ENCODE assay signal across 11 mouse cellular contexts in the genomic region with DNA sequence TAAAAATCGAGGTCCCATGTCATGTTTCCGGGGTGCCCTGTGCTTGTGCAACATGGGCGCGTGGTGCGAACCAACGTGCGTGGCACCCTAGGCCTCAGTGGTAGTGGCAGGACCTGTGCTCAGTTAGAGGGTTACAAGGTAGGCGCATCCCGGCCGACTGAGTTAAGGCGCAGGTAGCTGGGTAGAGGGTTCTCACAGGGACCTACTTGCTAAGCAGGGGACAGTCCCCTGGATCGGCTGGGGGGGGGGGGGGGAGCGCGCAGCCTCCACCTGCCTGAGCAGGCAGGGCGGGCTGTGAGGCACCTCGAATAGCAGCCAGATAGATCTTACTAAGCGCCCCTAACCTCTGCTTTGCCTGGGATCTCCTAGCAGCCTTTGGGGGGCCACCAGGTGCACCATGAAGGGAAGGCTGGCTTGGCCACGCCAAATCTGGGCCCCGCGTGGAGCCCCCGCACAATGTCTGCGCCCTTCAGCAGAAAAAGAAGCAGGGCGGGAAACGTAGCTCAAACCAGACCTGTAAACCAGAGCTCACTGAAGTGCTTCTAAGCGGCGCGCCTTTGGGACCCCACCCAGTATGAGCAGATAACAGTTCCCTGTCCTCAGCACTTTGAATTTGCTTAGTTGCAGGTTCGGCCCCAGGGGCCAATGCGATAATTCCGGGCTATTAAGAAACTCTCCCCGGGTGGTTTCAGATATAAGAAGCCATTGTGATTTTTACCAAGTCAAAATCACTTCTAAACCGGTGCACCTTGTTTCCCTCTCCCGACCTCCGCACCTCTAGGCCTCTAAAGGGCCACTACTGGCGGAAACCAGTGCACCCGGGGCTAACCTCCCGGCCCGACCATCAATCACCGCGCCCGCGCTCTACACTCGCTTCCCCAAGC. TPM values are rescaled to one million over a fixed set of nuclear protein-coding genes. Genes with fewer than 3 reads are reported as not detected.
DNase-seq lines count a peak whose midpoint lies in the region; ATAC-seq and TF ChIP-seq lines count a peak whose summit lies in the region.
"Had no signal": no experiment of that assay in that cellular context is flagged by ENCODE, and none has a peak within 500 bp of the region (broad histone marks: within the 10 kb centered on the region; RNA-seq: fewer than 3 reads in every experiment).

No protein-coding gene starts in this region.

- peaks cover 94% of the 10 kb centered on the region for H3K27me3 ChIP-seq in heart, embryonic 13.5 days (replicated peaks)
- peaks cover 100% of the 10 kb centered on the region for H3K27me3 ChIP-seq in hindbrain, embryonic 13.5 days
- H3K27me3 ChIP-seq in midbrain, embryonic 14.5 days (ENCODE audit: control insufficient read depth, insufficient read depth, low read length) = peaks cover 99% of the 10 kb centered on the region
- H3K27me3 ChIP-seq in cerebellum, adult 2 months (ENCODE audit: control insufficient read depth, insufficient read depth, low read length) = peaks cover 10% of the 10 kb centered on the region; the same call in 1 of the 2 replicates

- no peak for TF ChIP-seq POLR2A in cerebellum, adult 2 months (IDR thresholded peaks at IDR 0.05; ENCODE audit: borderline replicate concordance, insufficient read depth, low read length)

- H3K27ac ChIP-seq in heart, embryonic 13.5 days (replicated peaks) = peak overlapping the region; percentile 99
- no peak overlapping the region for H3K27ac ChIP-seq in brown adipose tissue, adult 24 weeks (replicated peaks; ENCODE audit: low read depth, low read length)
- 0 out of 2 replicates have a peak overlapping the region, but pooled peaks have one; percentile 13 for H3K27ac ChIP-seq in hindbrain, embryonic 13.5 days
- H3K27ac ChIP-seq in midbrain, embryonic 14.5 days (replicated peaks; ENCODE audit: low read depth, low read length) = no peak overlapping the region
- no peak overlapping the region for H3K27ac ChIP-seq in cerebellum, adult 2 months (ENCODE audit: insufficient read depth, low read length)

- H3K36me3 ChIP-seq in heart, embryonic 13.5 days = peaks cover 16% of the 10 kb centered on the region
- no peaks in the 10 kb centered on the region for H3K36me3 ChIP-seq in hindbrain, embryonic 13.5 days
- H3K36me3 ChIP-seq in midbrain, embryonic 14.5 days (ENCODE audit: control insufficient read depth, insufficient read depth, low read length) = no peaks in the 10 kb centered on the region

- peak overlapping the region; percentile 80 for H3K4me3 ChIP-seq in heart, embryonic 13.5 days
- peak overlapping the region; percentile 26 for H3K4me3 ChIP-seq in brown adipose tissue, adult 24 weeks (ENCODE audit: insufficient read depth, low read depth, low read length)
- H3K4me3 ChIP-seq in hindbrain, embryonic 13.5 days = peak overlapping the region; percentile 36
- peak overlapping the region; percentile 26 for H3K4me3 ChIP-seq in midbrain, embryonic 14.5 days (replicated peaks; ENCODE audit: low read depth, low read length)
- no peak overlapping the region for H3K4me3 ChIP-seq in cerebellum, adult 2 months (replicated peaks; ENCODE audit: insufficient read depth, low read depth, low read length)

- under 1% methylated on average over 43 of the region's 43 CpGs for WGBS in heart, embryonic 13.5 days
- 2% methylated on average over 41 of the region's 43 CpGs for WGBS in hindbrain, embryonic 13.5 days
- 1% methylated on average over 43 of the region's 43 CpGs for WGBS in midbrain, embryonic 14.5 days
- WGBS in cerebellum, adult 2 months = 3% methylated on average over 43 of the region's 43 CpGs

- H3K9me3 ChIP-seq in heart, embryonic 13.5 days = no peaks in the 10 kb centered on the region
- no peaks in the 10 kb centered on the region for H3K9me3 ChIP-seq in hindbrain, embryonic 13.5 days
- H3K9me3 ChIP-seq in midbrain, embryonic 14.5 days (ENCODE audit: control insufficient read depth, low read length) = no peaks in the 10 kb centered on the region

- no peak for DNase-seq in heart, adult 18-20 months
- DNase-seq in midbrain, embryonic 14.5 days = peak; percentile 26
- DNase-seq in cerebellum, adult 2 months = no peak
- DNase-seq in B cell, adult 2 months = no peak
- DNase-seq: cerebellum, adult 8-10 months had no signal

- peak overlapping the region; percentile 78 for H3K4me2 ChIP-seq in heart, embryonic 13.5 days
- H3K4me2 ChIP-seq in hindbrain, embryonic 13.5 days = peak overlapping the region; percentile 48
- H3K4me2 ChIP-seq in midbrain, embryonic 14.5 days (ENCODE audit: low read length) = peak overlapping the region; percentile 46

- TF ChIP-seq CTCF in cerebellum, adult 2 months (IDR thresholded peaks at IDR 0.05; ENCODE audit: borderline replicate concordance, insufficient read depth, low read depth, low read length) = no peak

- ATAC-seq in heart, embryonic 13.5 days (ENCODE audit: extremely low read depth, insufficient number of reproducible peaks, low FRiP score, low TSS enrichment) = no peak
- ATAC-seq in hindbrain, embryonic 13.5 days (ENCODE audit: low FRiP score) = no peak
- no peak for ATAC-seq in midbrain, embryonic 14.5 days (ENCODE audit: low FRiP score, low TSS enrichment)
- no peak for ATAC-seq in monocyte, adult 5-6 weeks (replicated peaks; ENCODE audit: insufficient number of reproducible peaks, low FRiP score, low TSS enrichment, poor library complexity, severe bottlenecking)

- H3K4me1 ChIP-seq in heart, embryonic 13.5 days = peaks cover 30% of the 10 kb centered on the region
- H3K4me1 ChIP-seq in brown adipose tissue, adult 24 weeks (ENCODE audit: control insufficient read depth, insufficient read depth, insufficient read length, low read length) = no peaks in the 10 kb centered on the region; the same call in 1 of the 2 replicates
- peaks cover 34% of the 10 kb centered on the region for H3K4me1 ChIP-seq in hindbrain, embryonic 13.5 days (replicated peaks)
- H3K4me1 ChIP-seq in midbrain, embryonic 14.5 days (ENCODE audit: control insufficient read depth, insufficient read depth, low read length) = peaks cover 8% of the 10 kb centered on the region; the same call in 1 of the 2 replicates
- H3K4me1 ChIP-seq in cerebellum, adult 2 months (ENCODE audit: control insufficient read depth, insufficient read depth, low read length) = no peaks in the 10 kb centered on the region; the same call in 1 of the 2 replicates

- H3K9ac ChIP-seq in heart, embryonic 13.5 days = peak overlapping the region; percentile 98
- H3K9ac ChIP-seq in hindbrain, embryonic 13.5 days = peak overlapping the region; percentile 43; the same call in 1 of the 2 replicates
- no peak overlapping the region for H3K9ac ChIP-seq in midbrain, embryonic 14.5 days (replicated peaks; ENCODE audit: low read length)

RNA-seq across cellular contexts. Expression of a gene that starts 6.6 kb away (rescaled TPM):
- polyA plus RNA-seq in heart, embryonic 13.5 days (2015; fragmentation: Nextera tagmentation; extraction: Ambion mirVana) = 1,357 and 1,430 TPM in 2 replicates
- total RNA-seq in heart, adult 18-20 months (2021) = 10 to 100 TPM; 47.4 to 56.7 TPM
- 6.6 and 9.1 TPM in 2 replicates for polyA plus RNA-seq in brown adipose tissue, adult 24 weeks (2012; ENCODE audit: insufficient read depth, insufficient read length, missing spikeins)
- polyA plus RNA-seq in hindbrain, embryonic 13.5 days (2015; fragmentation: Nextera tagmentation; extraction: Ambion mirVana) = 179 and 205 TPM in 2 replicates
- 19.1 and 102 TPM in 2 replicates for polyA plus RNA-seq in midbrain, embryonic 14.5 days (2014; fragmentation: Nextera tagmentation; extraction: Ambion mirVana)
- 0.21 TPM in 1 of 3 replicates, not detected in the others for total RNA-seq in monocyte, adult 5-6 weeks (2017)
- 67.2 and 99.9 TPM in 2 replicates for polyA plus RNA-seq in cerebellum, adult 2 months (2012; rRNA removed)
- total RNA-seq: CH12.LX had no signal

RNA-seq across cellular contexts. Expression of a gene that starts 9.7 kb away (rescaled TPM):
- polyA plus RNA-seq in heart, embryonic 13.5 days (2015; fragmentation: Nextera tagmentation; extraction: Ambion mirVana) = 0.04 and 0.05 TPM in 2 replicates
- total RNA-seq in heart, adult 18-20 months (2021) = not detected
- not detected in 2 replicates for polyA plus RNA-seq in brown adipose tissue, adult 24 weeks (2012; ENCODE audit: insufficient read depth, insufficient read length, missing spikeins)
- not detected in 2 replicates for polyA plus RNA-seq in hindbrain, embryonic 13.5 days (2015; fragmentation: Nextera tagmentation; extraction: Ambion mirVana)
- 0.04 TPM in 1 of 2 replicates, not detected in the other for polyA plus RNA-seq in midbrain, embryonic 14.5 days (2014; fragmentation: Nextera tagmentation; extraction: Ambion mirVana)
- not detected in 3 replicates for total RNA-seq in monocyte, adult 5-6 weeks (2017)
- polyA plus RNA-seq in cerebellum, adult 2 months (2012; rRNA removed) = 0.02 TPM in 1 of 2 replicates, not detected in the other
- total RNA-seq: CH12.LX; left cerebral cortex, adult 8-10 months had no signal

Comparison
In these comparisons a context has a peak if more than half of its experiments do, and no peak if none do; other contexts are left out.
1. H3K27ac ChIP-seq: peak in heart, embryonic 13.5 days (single experiment) and hindbrain, embryonic 13.5 days (single experiment); none in brown adipose tissue, adult 24 weeks (single experiment), midbrain, embryonic 14.5 days (single experiment) and cerebellum, adult 2 months (single experiment).
2. Peak in every context shown above with its lines, with median percentiles within 50 percentile points of each other: H3K4me2 ChIP-seq.